Mouse (Mus musculus) neural tube, embryonic 13.5 days (tissue): Measurements from ENCODE around the gene Pttg1. TPM values are rescaled to one million over a fixed set of nuclear protein-coding genes. Genes with fewer than 3 reads are reported as not detected.

Experiments
- ATAC-seq: fragments of 200-750 bp; cut with Nextera tagmentation; 2 replicates; pipeline ENCODE4 v1.8.0; 2017; ENCODE audit warnings: low read depth, mild to moderate bottlenecking, moderate TSS enrichment, moderate library complexity
- H3K27ac ChIP-seq: fragments of 300-500 bp; sonication (generic); replicated peaks from 2 replicates; pipeline ENCODE4 v1.5.1; 2015; ENCODE audit warnings: moderate library complexity, mild to moderate bottlenecking, inconsistent platforms
- H3K27me3 ChIP-seq: fragments of 300-500 bp; sonication (generic); 2 replicates; pipeline ENCODE4 v1.6.1; 2015; ENCODE audit warnings: mild to moderate bottlenecking, inconsistent platforms
- H3K36me3 ChIP-seq: fragments of 300-500 bp; sonication (generic); 2 replicates; pipeline ENCODE4 v1.6.1; 2015; ENCODE audit warnings: mild to moderate bottlenecking, inconsistent platforms
- H3K4me1 ChIP-seq: fragments of 300-500 bp; sonication (generic); replicated peaks from 2 replicates; pipeline ENCODE4 v1.6.1; 2015; ENCODE audit warnings: inconsistent platforms
- H3K4me2 ChIP-seq: fragments of 300-500 bp; sonication (generic); 2 replicates; pipeline ENCODE4 v1.6.1; 2015; ENCODE audit warnings: inconsistent platforms, mild to moderate bottlenecking, moderate library complexity
- H3K4me3 ChIP-seq: fragments of 300-500 bp; sonication (generic); 2 replicates; pipeline ENCODE4 v1.5.1; 2015; ENCODE audit warnings: mild to moderate bottlenecking, inconsistent platforms
- H3K9ac ChIP-seq: fragments of 300-500 bp; sonication (generic); 2 replicates; pipeline ENCODE4 v1.6.1; 2015; ENCODE audit warnings: moderate library complexity, mild to moderate bottlenecking, inconsistent platforms
- H3K9me3 ChIP-seq: fragments of 300-500 bp; sonication (generic); 2 replicates; pipeline ENCODE4 v1.6.1; 2016; ENCODE audit warnings: inconsistent platforms
- WGBS: fragments of 180-500 bp; shearing (Covaris S2); methylation state at CpG from one replicate; pipeline ENCODE4 v1.1.7; 2015; 5-methylcytosine and 5-hydroxymethylcytosine counted together
- polyA plus RNA-seq: library from polyadenylated mRNA; unstranded; fragments of >200 nt; fragmentation: Nextera tagmentation; extraction: Ambion mirVana; gene quantifications from 2 replicates; pipeline ENCODE4 v1.2.1, GENCODE M21; 2015

Gene Pttg1
- polyA plus RNA-seq, 1 experiment from 2014 or later: 51.6 TPM

DNA sequence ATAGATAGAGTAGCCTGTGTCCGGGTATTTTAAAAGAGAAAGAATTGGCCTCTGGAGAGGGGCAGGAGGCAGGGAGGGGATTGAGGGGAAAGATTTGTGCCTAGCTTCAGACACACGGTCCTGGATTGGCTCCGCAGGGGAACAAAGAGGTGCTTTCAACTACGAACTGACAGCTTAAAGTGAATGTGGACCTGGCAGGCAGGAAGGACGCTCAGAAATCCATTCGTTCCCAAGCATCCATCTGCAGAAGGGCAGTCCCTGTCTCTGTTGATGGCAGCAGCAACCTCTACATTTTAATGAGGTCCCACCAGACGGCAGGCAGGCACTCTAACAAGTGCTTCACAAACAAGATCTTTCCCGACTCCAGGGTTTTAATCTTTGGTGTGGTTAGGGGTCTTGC lies 40.3 kb downstream of the Pttg1 start:
- H3K4me2 ChIP-seq: peak overlapping the region; percentile 68
- H3K4me1 ChIP-seq: peaks cover 15% of the 10 kb centered on the region
- peak overlapping the region; percentile 78; the same call in 1 of the 2 replicates for H3K27ac ChIP-seq
- WGBS: 3% methylated on average over 8 of the region's 8 CpGs
- peak overlapping the region; percentile 67 for H3K9ac ChIP-seq
- ATAC-seq: peak; percentile 88
- H3K27me3 ChIP-seq: 0 out of 2 replicates have a peak, but pooled peaks cover 5% of the 10 kb centered on the region
- H3K36me3 ChIP-seq: no peaks in the 10 kb centered on the region
- peak overlapping the region; percentile 36 for H3K4me3 ChIP-seq
- no peaks in the 10 kb centered on the region for H3K9me3 ChIP-seq

- Histone ChIP-seq H3K27ac (peak overlapping the region; percentile 78), H3K4me1 (peaks cover 15% of the 10 kb centered on the region), H3K4me3 (peak overlapping the region; percentile 36), H3K27me3 (0 out of 2 replicates have a peak, but pooled peaks cover 5% of the 10 kb centered on the region), H3K9me3 (no peaks in the 10 kb centered on the region), H3K9ac (peak overlapping the region; percentile 67), H3K36me3 (no peaks in the 10 kb centered on the region), H3K4me2 (peak overlapping the region; percentile 68)
- WGBS: 1% methylated on average over 18 of the region's 18 CpGs
- ATAC-seq: peak; percentile 89
Measured at GRCm38 (mm10) chr11:43385055-43385649, 40.9 kb downstream of the Pttg1 start.

GRCm38 (mm10) chr11:43383581-43383980 lies 42.5 kb downstream of the Pttg1 start:
- Histone ChIP-seq H3K9me3 (no peaks in the 10 kb centered on the region), H3K4me2 (no peak overlapping the region), H3K4me1 (peaks cover 15% of the 10 kb centered on the region), H3K27me3 (0 out of 2 replicates have a peak, but pooled peaks cover 5% of the 10 kb centered on the region), H3K4me3 (no peak overlapping the region), H3K36me3 (no peaks in the 10 kb centered on the region), H3K27ac (no peak overlapping the region), H3K9ac (no peak overlapping the region)
- 92% methylated on average over 2 of the region's 2 CpGs for WGBS
- no peak for ATAC-seq

GRCm38 (mm10) chr11:43380901-43381300 lies 45.1 kb downstream of the Pttg1 start:
- Histone ChIP-seq H3K36me3 (no peaks in the 10 kb centered on the region), H3K27me3 (no peaks in the 10 kb centered on the region), H3K4me3 (no peak overlapping the region), H3K9ac (no peak overlapping the region), H3K4me2 (no peak overlapping the region), H3K4me1 (peaks cover 13% of the 10 kb centered on the region), H3K9me3 (no peaks in the 10 kb centered on the region), H3K27ac (no peak overlapping the region)
- ATAC-seq: no peak
- 91% methylated on average over 7 of the region's 7 CpGs for WGBS

GRCm38 (mm10) chr11:43379911-43380485 lies 46.1 kb downstream of the Pttg1 start:
- H3K9me3 ChIP-seq: no peaks in the 10 kb centered on the region
- no peak overlapping the region for H3K27ac ChIP-seq
- H3K27me3 ChIP-seq: no peaks in the 10 kb centered on the region
- H3K9ac ChIP-seq: no peak overlapping the region
- H3K4me1 ChIP-seq: peaks cover 4% of the 10 kb centered on the region
- WGBS: 86% methylated on average over 11 of the region's 11 CpGs
- H3K36me3 ChIP-seq: no peaks in the 10 kb centered on the region
- no peak overlapping the region for H3K4me3 ChIP-seq
- ATAC-seq: no peak
- no peak overlapping the region for H3K4me2 ChIP-seq

DNA sequence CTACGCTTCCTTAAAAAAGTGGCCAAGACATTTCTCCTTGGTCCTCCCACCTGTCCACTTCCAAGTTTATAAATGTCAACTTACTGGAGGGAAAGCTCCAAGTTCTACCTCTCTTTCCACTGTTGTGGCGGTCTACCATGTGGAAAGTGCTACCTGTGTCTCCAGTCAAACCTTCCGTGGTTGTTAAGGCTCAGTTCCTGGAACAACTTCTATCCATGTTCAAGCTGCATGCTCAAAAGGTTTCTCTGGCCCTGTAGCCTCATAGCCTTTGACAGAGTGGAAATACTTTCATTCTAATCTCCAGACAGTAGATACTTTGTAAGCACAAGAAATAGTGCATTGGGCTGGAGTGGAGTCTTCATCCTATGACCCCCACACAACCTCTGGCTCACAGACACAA lies 46.6 kb downstream of the Pttg1 start:
- H3K27me3 ChIP-seq: no peaks in the 10 kb centered on the region
- no peak for ATAC-seq
- whole genome bisulfite sequencing: 86% methylated on average over 3 of the region's 3 CpGs
- no peaks in the 10 kb centered on the region for H3K9me3 ChIP-seq
- no peak overlapping the region for H3K4me3 ChIP-seq
- H3K27ac ChIP-seq: no peak overlapping the region
- no peaks in the 10 kb centered on the region for H3K4me1 ChIP-seq
- no peak overlapping the region for H3K9ac ChIP-seq
- H3K36me3 ChIP-seq: no peaks in the 10 kb centered on the region
- no peak overlapping the region for H3K4me2 ChIP-seq

DNA sequence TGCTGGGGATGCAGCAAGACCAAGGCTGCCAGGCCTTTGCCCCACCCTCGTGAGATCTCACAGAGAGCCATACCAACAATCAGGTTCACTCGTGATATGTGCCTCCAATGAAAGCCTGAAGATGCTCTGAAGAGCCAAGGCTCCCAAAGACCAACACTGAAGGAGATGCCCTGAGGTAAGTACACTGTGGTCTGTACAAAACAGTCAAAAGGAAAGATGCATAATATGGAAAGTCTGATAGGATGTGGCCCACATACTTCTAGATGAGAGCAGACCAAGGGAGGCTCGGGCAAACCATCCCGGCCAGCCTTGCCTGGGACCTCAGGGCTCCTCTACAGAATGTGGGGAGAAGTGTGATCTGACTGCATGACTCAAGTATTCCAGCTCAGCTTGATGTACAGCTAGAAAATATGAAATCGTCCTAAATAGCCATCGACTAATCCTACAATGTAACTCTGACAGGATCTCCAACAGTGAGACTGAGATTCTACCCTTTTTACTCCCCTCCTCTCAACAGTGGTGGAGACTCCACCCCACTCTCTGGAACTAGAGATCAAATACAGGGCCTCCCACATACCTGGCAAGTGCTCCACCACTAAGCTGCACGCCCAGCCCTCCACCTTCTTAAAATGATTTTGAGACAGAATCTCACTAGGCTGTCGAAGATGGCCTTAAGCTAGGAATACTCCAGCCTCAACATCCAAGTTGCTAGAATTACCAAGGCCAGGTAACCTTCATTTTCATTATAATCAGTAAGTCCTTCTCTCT lies 48.8 kb downstream of the Pttg1 start:
- no peaks in the 10 kb centered on the region for H3K36me3 ChIP-seq
- ATAC-seq: no peak
- no peak overlapping the region for H3K27ac ChIP-seq
- WGBS: 95% methylated on average over 8 of the region's 8 CpGs
- no peak overlapping the region for H3K4me2 ChIP-seq
- H3K27me3 ChIP-seq: no peaks in the 10 kb centered on the region
- no peaks in the 10 kb centered on the region for H3K9me3 ChIP-seq
- H3K4me1 ChIP-seq: no peaks in the 10 kb centered on the region
- no peak overlapping the region for H3K9ac ChIP-seq
- H3K4me3 ChIP-seq: no peak overlapping the region

DNA sequence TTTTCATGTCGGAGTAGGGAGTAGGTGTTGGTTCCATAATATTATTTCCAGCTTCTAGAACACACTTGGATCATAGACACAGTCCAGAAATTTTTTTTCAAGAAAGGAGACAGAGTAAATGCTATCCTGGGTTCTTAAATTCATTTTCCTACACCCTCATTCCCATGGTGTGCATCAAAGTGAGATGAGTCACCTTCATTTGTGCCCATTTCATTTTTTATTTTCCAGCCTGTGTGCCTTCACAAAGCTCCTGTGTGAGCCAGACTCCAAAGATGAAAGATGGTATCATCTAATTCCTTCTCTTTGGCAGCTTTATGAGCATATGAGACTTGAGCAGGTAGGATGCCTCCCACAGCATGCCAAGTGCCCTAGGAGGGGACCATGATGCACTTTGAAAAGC lies 49.5 kb downstream of the Pttg1 start:
- WGBS: 92% methylated on average over 1 of the region's 1 CpGs
- H3K9ac ChIP-seq: no peak overlapping the region
- H3K4me2 ChIP-seq: no peak overlapping the region
- H3K27me3 ChIP-seq: no peaks in the 10 kb centered on the region
- H3K36me3 ChIP-seq: no peaks in the 10 kb centered on the region
- no peak overlapping the region for H3K4me3 ChIP-seq
- ATAC-seq: no peak
- no peaks in the 10 kb centered on the region for H3K9me3 ChIP-seq
- no peak overlapping the region for H3K27ac ChIP-seq
- H3K4me1 ChIP-seq: no peaks in the 10 kb centered on the region

DNA sequence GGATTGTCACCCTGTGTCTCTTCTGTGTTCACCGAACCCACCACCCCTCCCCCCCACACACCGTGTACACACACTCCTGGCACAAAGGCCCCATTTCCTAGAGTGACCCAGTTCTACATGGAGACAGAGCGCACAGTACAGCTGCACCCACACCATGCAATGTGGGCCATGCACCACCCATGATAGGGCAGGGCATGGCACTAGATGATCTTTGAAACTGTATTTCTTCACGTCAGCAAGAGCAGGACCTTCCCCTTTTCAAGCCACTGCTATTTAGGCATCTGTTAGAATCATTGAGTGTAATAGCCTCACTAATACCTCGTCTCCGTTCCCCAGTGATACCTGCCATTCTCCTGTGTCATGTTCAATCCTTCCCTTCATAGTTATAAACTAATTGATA lies 51.1 kb downstream of the Pttg1 start:
- 88% methylated on average over 6 of the region's 6 CpGs for WGBS
- no peaks in the 10 kb centered on the region for H3K4me1 ChIP-seq
- H3K9ac ChIP-seq: no peak overlapping the region
- ATAC-seq: no peak
- no peaks in the 10 kb centered on the region for H3K9me3 ChIP-seq
- no peak overlapping the region for H3K4me2 ChIP-seq
- no peak overlapping the region for H3K4me3 ChIP-seq
- H3K36me3 ChIP-seq: no peaks in the 10 kb centered on the region
- no peak overlapping the region for H3K27ac ChIP-seq
- H3K27me3 ChIP-seq: no peaks in the 10 kb centered on the region

GRCm38 (mm10) chr11:43373367-43373766 lies 52.7 kb downstream of the Pttg1 start:
- Histone ChIP-seq H3K9me3 (no peaks in the 10 kb centered on the region), H3K4me1 (no peaks in the 10 kb centered on the region), H3K36me3 (no peaks in the 10 kb centered on the region), H3K27ac (no peak overlapping the region), H3K27me3 (no peaks in the 10 kb centered on the region), H3K4me3 (no peak overlapping the region), H3K9ac (no peak overlapping the region), H3K4me2 (no peak overlapping the region)
- no peak for ATAC-seq
- 75% methylated on average over 3 of the region's 3 CpGs for WGBS

GRCm38 (mm10) chr11:43371807-43372206 lies 54.2 kb downstream of the Pttg1 start:
- WGBS: 91% methylated on average over 3 of the region's 3 CpGs
- no peak overlapping the region for H3K9ac ChIP-seq
- no peak overlapping the region for H3K4me3 ChIP-seq
- no peaks in the 10 kb centered on the region for H3K4me1 ChIP-seq
- no peak for ATAC-seq
- H3K9me3 ChIP-seq: no peaks in the 10 kb centered on the region
- H3K27me3 ChIP-seq: no peaks in the 10 kb centered on the region
- H3K27ac ChIP-seq: no peak overlapping the region
- no peaks in the 10 kb centered on the region for H3K36me3 ChIP-seq
- H3K4me2 ChIP-seq: no peak overlapping the region
